Mouse (Mus musculus) liver, postnatal 0 days (tissue): ENCODE measurements around the gene Nanos1.

Experiments
- CTCF ChIP-seq: sonication (generic); IDR thresholded peaks from 2 replicates; pipeline ENCODE4 v1.5.1; 2016; ENCODE audit warnings: antibody characterized with exemption, low read depth
- EP300 ChIP-seq: IDR thresholded peaks from 2 replicates; pipeline ENCODE4 v1.6.1; 2016; ENCODE audit warnings: antibody characterized with exemption, low read depth, mild to moderate bottlenecking

DNA sequence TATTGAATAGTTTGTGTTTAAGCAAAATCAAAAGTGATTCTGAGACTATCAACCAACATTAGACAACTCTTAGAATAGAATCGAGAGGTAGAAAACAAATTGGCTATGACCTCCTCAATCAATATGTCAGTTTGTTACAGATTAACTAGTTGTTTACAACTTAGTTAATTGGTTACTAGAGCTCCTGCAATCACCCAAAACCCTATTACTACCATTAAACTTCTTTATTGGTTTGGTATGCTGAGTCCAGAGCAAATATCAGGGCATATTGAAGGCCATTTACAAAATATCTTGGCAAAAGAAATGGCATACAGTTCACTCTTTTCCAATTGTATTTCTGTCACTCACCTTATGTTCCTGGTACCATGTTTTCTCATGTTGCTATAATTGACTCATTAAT is 8.0 kb upstream of the Nanos1 start:
- no peak for TF ChIP-seq CTCF
- TF ChIP-seq EP300: no peak
